Mouse (Mus musculus) ES-E14 (cell line): ENCODE measurements at regions not wholly inside any gene's neighbourhood (a gene's known extent, or its start where the extent isn't known, plus 50 kb on each side); places are given as distances from the start of the nearest gene placed in this dataset.

ENCODE experiments used
- DNase-seq: peaks from one replicate; pipeline ENCODE4 v3.0.0-alpha.2; 2013; ENCODE audit warnings: low read depth, low spot score
- H3K27ac ChIP-seq: 2 replicates; pipeline ENCODE4 v1.5.1; 2012; ENCODE audit warnings: low read depth, mild to moderate bottlenecking, low read length, moderate library complexity, mixed read lengths; ENCODE audit not compliant: poor library complexity, insufficient read depth, severe bottlenecking
- H3K36me3 ChIP-seq: 2 replicates; pipeline ENCODE4 v1.6.1; 2012; ENCODE audit warnings: mild to moderate bottlenecking, low read length, moderate library complexity, mixed read lengths; ENCODE audit not compliant: control insufficient read depth, poor library complexity, insufficient read depth, severe bottlenecking
- H3K4me1 ChIP-seq, 2 experiments: fragments of 150-350 bp in 1 of 2; sonication (generic) in 1 of 2; 2 replicates each; pipeline ENCODE4 v1.6.1; 2012; ENCODE audit warnings: low read length in 2 of 2, mild to moderate bottlenecking in 1 of 2, mixed read lengths in 1 of 2; ENCODE audit not compliant: control insufficient read depth in 2 of 2, insufficient read depth in 2 of 2, poor library complexity in 1 of 2
- H3K4me3 ChIP-seq, 2 experiments: fragments of 150-350 bp in 1 of 2; sonication (generic) in 1 of 2; 2 replicates each; pipeline ENCODE4 v1.5.1; 2012; ENCODE audit warnings: low read length in 2 of 2, low read depth in 1 of 2, mild to moderate bottlenecking in 1 of 2, mixed read lengths in 1 of 2; ENCODE audit not compliant: insufficient read depth in 1 of 2, poor library complexity in 1 of 2, severe bottlenecking in 1 of 2
- H3K9ac ChIP-seq: 2 replicates; pipeline ENCODE4 v1.6.1; 2012; ENCODE audit warnings: low read depth, mild to moderate bottlenecking, low read length, mixed read lengths; ENCODE audit not compliant: poor library complexity, insufficient read depth, severe bottlenecking
- H3K9me3 ChIP-seq: fragments of 150-350 bp; sonication (generic); 2 replicates; pipeline ENCODE4 v1.6.1; 2012; ENCODE audit warnings: low read depth, mild to moderate bottlenecking, low read length; ENCODE audit not compliant: control insufficient read depth, insufficient read depth
- CHD2 ChIP-seq: IDR thresholded peaks from 2 replicates; pipeline ENCODE4 v1.6.1; 2014; ENCODE audit warnings: mild to moderate bottlenecking, low read depth, low read length, inconsistent platforms
- HCFC1 ChIP-seq: IDR thresholded peaks from 2 replicates; pipeline ENCODE4 v1.6.1; 2012; ENCODE audit warnings: low read length, inconsistent platforms, borderline replicate concordance; ENCODE audit not compliant: insufficient read depth
- MAFK ChIP-seq: IDR thresholded peaks from 2 replicates; pipeline ENCODE4 v1.6.1; 2014; ENCODE audit warnings: mild to moderate bottlenecking, low read depth, low read length, inconsistent platforms; ENCODE audit not compliant: insufficient read depth
- ZC3H11A ChIP-seq: IDR thresholded peaks from 2 replicates; pipeline ENCODE4 v1.6.1; 2012; ENCODE audit warnings: low read depth, mild to moderate bottlenecking, inconsistent platforms, low read length, borderline replicate concordance
- ZNF384 ChIP-seq: IDR thresholded peaks from 2 replicates; pipeline ENCODE4 v1.6.1; 2012; ENCODE audit warnings: low read depth, low read length, inconsistent platforms
- in situ Hi-C, 2 experiments: fragments of 600-800 bp; cut with MboI; formaldehyde crosslinking; loops; one replicate each; pipeline ENCODE4 v1.15.1; 2025; ENCODE audit warnings: low sequenced_read_pairs in 2 of 2, inconsistent platforms in 1 of 2; ENCODE audit not compliant: unreplicated experiment in 2 of 2

GRCm38 (mm10) chr17:68069484-68069883, 65.6 kb upstream of the Arhgap28 start:
- TF ChIP-seq HCFC1 (no peak), ZC3H11A (no peak), MAFK (no peak), ZNF384 (no peak), CHD2 (no peak)
- no peak for DNase-seq
- no peak overlapping the region for H3K4me3 ChIP-seq

DNA sequence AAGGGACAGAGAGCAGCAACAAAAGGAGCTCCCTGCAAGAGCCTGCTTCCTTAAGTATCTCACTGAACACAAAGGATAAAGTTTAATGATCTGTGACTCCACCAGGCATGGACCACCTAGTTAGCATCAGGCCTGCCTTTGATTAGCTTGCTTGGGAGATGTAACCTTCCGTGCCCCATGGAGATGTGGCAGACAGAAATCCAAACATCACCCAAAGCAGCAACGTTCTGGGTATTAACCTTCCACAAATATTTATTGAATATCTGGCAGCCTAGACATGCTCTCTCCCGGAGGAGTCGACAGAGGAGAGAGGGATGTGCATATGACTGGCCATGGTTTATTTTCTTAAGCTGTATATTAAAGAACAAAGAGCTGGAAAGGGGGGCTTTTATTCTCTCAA, 67.6 kb upstream of the Arhgap28 start:
- Histone ChIP-seq H3K36me3 (no peaks in the 10 kb centered on the region), H3K27ac (no peak overlapping the region), H3K9ac (no peak overlapping the region), H3K9me3 (no peaks in the 10 kb centered on the region), H3K4me1 (no peaks in the 10 kb centered on the region), H3K4me3 (no peak overlapping the region)
- in situ Hi-C loops: no loop called here
- no peak for DNase-seq
- no peak for TF ChIP-seq HCFC1
- TF ChIP-seq CHD2: no peak
- TF ChIP-seq ZC3H11A: no peak
- TF ChIP-seq ZNF384: no peak
- TF ChIP-seq MAFK: no peak

More at GRCm38 (mm10) chr17:68069484-68069883, 65.6 kb upstream of the Arhgap28 start:
- Histone ChIP-seq H3K9me3 (no peaks in the 10 kb centered on the region), H3K9ac (no peak overlapping the region), H3K27ac (no peak overlapping the region), H3K4me1 (no peaks in the 10 kb centered on the region), H3K36me3 (no peaks in the 10 kb centered on the region)
- in situ Hi-C loops: no loop called here

DNA sequence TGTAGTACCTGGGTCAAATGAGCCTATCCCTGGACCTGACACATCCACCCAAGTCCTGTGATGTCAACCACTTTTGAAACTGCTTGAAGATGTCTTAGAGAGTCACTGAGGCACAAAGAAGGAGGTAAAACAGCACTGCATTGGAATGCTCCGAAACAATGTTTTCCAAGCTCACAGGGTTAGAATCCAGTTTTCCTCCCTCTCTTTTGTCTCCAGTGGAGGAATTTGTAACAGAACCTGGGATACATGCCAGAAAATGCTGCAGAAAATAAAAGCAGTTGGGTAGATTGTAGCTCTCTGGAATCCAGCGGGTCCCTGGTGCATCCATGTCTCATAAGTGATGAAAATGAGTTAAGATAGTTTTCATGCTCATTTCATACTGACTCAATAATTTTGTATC, 71.8 kb upstream of the Arhgap28 start:
- H3K4me1 ChIP-seq: no peaks in the 10 kb centered on the region
- DNase-seq: no peak
- TF ChIP-seq ZNF384: no peak
- TF ChIP-seq ZC3H11A: no peak
- no peak for TF ChIP-seq CHD2
- TF ChIP-seq MAFK: no peak
- TF ChIP-seq HCFC1: no peak
- no peak overlapping the region for H3K9ac ChIP-seq
- H3K36me3 ChIP-seq: no peaks in the 10 kb centered on the region
- no peak overlapping the region for H3K4me3 ChIP-seq
- in situ Hi-C loops: no loop called here
- no peaks in the 10 kb centered on the region for H3K9me3 ChIP-seq
- no peak overlapping the region for H3K27ac ChIP-seq

- Histone ChIP-seq H3K36me3 (no peaks in the 10 kb centered on the region), H3K4me3 (no peak overlapping the region), H3K9ac (no peak overlapping the region), H3K4me1 (no peaks in the 10 kb centered on the region), H3K27ac (no peak overlapping the region), H3K9me3 (no peaks in the 10 kb centered on the region)
- in situ Hi-C loops: no loop called here
- TF ChIP-seq HCFC1 (no peak), ZC3H11A (no peak), MAFK (no peak), CHD2 (no peak), ZNF384 (no peak)
- DNase-seq: no peak
These were observed 74.8 kb upstream of the Arhgap28 start for GRCm38 (mm10) chr17:68078709-68079108.

- Histone ChIP-seq H3K4me1 (no peaks in the 10 kb centered on the region), H3K4me3 (no peak overlapping the region), H3K9ac (no peak overlapping the region), H3K36me3 (no peaks in the 10 kb centered on the region), H3K27ac (no peak overlapping the region), H3K9me3 (no peaks in the 10 kb centered on the region)
- no peak for DNase-seq
- TF ChIP-seq HCFC1: no peak
- no peak for TF ChIP-seq ZC3H11A
- no peak for TF ChIP-seq CHD2
- TF ChIP-seq MAFK: no peak
- no peak for TF ChIP-seq ZNF384
- in situ Hi-C loops: no loop called here
These were observed 80.5 kb upstream of the Arhgap28 start for GRCm38 (mm10) chr17:68084446-68084845.
